Mouse (Mus musculus) spleen, adult 2 months (tissue): ENCODE measurements around the gene Tmprss11c.
"Not testable (repeated sequence)": the region's sequence is repeated elsewhere in the genome, so short reads cannot be mapped to it uniquely, and the experiment has no call there.

Experiments used
- CTCF ChIP-seq: fragments of 200-500 bp; IDR thresholded peaks from 2 replicates; pipeline ENCODE4 v1.5.1; 2011; ENCODE audit warnings: mild to moderate bottlenecking, inconsistent platforms; ENCODE audit not compliant: insufficient read depth, insufficient read length, insufficient replicate concordance; ENCODE audit errors: extremely low read depth
- POLR2A ChIP-seq: fragments of 200-500 bp; IDR thresholded peaks from 2 replicates; pipeline ENCODE4 v1.6.1; 2011; ENCODE audit warnings: low read depth, low read length, inconsistent platforms

GRCm38 (mm10) chr5:86318018-86318956 lies 29.2 kb upstream of the Tmprss11c start:
- TF ChIP-seq CTCF, POLR2A: not testable (repeated sequence)
